Mouse (Mus musculus) monocyte, adult 5-6 weeks (primary cell): ENCODE results near the gene Gm42878. TPM values are rescaled to one million over a fixed set of nuclear protein-coding genes. Genes with fewer than 3 reads are reported as not detected.

Experiments
- ATAC-seq: fragments of 153-309, 156-312 bp; replicated peaks from 2 replicates; pipeline ENCODE4 v1.8.0; 2017; ENCODE audit warnings: mild to moderate bottlenecking; ENCODE audit not compliant: low TSS enrichment, insufficient number of reproducible peaks, severe bottlenecking, poor library complexity, low FRiP score
- total RNA-seq: library from RNA; stranded (forward); fragments of 200-1000, 200-491, 200-594 nt; gene quantifications from 3 replicates; pipeline ENCODE4 v1.2.3, GENCODE M21; 2017

The Gm42878 gene
- total RNA-seq, 1 experiment from 2014 or later, result not detected

DNA sequence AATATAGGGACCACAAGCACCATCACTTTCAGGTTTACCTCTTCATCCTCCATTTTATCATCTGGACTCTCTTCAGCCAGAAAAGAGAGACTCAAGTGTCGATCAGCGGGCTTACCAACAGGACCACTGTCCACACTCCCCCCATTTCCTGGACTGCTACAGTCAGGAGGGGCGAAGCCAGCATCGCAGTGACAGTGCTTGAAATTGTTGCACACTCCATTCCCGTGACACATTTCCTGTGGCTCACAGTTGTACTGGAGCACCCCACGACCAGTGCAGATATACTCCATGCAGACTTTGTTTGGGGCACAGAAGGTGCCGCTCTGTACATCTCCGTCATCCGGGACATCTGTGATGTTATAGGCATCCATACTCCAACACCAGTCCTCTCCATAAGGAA is 26.3 kb downstream of the Gm42878 start:
- no peak for ATAC-seq

DNA sequence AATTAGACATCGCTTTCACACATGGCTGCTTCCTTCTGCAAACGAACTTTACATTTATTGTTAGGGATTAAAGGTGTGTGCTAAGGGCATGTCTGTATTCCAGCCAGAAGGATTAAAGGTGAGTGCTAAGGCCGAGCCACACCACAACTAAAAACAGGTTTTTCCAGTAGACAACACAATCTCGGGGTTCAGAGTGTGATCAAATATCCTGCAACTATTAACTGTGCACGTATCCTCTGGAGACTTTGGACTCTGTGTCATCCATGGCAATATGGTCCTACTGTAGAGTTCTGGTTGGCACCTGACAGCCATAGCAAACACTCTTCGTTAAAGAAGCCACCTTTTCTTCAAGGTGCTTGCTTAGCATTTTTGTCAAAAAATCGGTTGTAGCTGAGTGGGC is 35.3 kb downstream of the Gm42878 start:
- no peak for ATAC-seq

DNA sequence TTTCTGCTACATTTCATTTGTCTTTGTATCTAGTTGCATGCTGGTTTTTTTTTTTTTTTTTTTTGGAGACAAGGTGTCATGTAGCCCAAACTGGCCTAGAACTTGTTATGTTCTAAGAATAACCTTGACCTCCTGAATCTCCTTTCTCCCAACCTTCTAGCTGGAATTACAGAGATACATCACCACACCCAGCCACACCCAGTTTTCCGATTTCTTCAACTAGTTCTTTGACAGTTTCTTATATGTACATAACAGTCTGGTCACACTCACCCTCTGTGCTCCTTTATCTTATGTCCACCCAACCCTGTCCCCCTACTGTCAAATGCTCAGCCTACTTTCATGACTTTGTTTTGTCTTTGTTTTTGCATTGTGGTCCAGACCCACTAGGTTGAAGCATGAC is 38.4 kb downstream of the Gm42878 start:
- no peak for ATAC-seq

DNA sequence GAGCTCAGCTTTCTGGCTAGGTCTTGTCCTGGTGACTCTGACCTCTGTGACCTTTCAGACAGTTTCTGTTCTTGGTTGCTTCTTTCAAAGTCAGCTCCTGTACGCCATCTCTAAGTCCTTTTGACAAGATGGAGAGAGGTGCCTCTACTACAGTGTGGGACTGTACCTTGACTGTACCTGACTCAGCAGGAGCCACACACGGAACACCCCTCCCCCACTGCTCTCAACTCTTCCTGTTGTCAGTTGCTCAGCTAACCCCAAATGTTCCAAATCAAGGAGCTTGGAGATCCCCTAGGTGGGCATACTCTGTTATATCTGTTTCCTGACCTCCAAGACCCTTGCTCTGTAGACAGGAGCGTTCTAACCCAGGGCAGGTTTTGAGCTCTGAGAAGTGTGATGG is 42.1 kb downstream of the Gm42878 start, which contains the start of gene Adam1b:
TSS of gene Adam1b (minus strand) at position 205 of the 400 bp plus-strand sequence.
- no peak for ATAC-seq

DNA sequence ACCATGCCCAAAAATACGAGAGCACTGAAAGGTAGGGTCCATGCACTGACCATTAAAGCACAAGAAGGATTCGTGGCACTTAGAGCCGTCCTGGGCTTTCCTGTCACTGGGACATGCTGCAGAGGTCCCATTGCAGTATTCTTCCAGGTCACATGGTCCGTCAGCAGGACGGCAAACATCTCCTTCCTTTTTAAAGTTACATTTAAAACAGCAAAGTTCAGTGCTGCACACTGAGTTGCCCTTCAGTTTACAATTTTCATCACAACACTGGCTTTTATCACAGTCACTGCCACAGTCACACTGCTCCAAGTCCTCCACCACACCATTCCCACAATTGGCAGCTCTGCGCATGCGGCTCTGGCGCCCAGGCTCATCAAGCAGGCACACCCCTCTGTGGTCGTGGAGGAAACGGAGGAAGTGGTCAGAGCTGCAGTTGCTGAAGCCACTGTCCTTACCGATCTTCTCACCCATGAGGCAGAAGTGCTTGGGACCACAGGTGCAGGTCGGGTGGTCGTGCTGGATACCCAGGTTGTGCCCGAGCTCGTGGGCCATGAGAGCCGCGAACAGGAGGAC is 43.8 kb downstream of the Gm42878 start:
- ATAC-seq, result peak; percentile 93

DNA sequence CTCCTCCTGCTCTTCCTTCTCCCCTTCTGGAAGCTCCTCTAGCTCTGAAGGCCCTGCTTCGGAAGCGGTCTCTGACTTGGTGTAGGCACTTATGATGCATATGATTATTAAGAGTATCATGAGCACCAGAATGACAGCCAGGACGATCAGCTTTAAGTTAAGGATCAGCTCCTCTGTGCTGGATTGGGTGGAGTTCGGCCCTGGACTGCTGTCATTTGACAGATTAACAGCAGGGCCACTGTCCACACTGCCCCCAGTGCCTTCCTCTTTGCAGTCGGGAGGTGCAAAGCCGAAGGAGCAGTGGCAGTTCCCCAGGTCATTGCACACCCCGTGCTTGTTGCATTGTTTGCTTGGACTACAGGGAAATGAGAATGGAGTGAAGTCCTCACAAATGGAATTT is 44.6 kb downstream of the Gm42878 start:
- 0 out of 2 replicates have a peak, but pooled peaks have one; percentile 30 for ATAC-seq

DNA sequence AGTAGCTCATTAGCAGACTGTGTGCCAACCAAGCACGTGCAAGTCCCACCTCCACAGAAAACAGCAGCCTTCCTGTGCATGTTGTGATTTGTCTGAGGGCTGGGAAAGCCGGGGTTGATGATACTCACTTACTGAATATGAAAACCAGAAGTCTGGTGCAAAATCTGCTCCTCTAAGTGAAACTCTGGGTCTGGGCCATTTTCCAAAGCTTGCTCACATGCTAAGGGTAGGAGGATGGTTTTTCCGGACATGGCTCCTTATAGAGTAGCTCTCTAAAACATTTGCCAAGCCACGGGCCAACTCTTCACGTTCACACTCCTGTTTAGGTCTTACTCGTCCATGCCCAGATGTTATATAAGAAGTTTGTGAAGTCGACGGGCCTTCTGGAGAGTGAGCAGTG is 52.0 kb downstream of the Gm42878 start:
- ATAC-seq, result no peak

DNA sequence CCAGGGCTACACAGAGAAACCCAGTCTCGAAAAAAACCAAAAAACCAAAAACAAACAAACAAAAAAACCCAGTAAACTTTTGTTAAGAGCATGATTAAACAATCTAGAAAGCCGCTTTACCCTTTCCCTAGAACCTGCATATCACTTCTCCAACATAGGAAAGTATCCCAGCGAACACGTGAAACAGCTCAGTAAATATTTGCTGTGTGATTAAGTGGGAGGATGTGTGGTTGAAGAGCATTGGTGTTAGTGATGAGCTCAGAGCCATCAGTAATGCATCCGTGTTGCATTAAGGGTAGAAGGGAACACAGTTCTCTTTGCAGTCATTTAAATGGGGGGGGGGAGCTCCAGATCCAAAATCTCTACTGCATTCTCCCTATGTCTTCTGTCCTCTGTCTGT is 60.5 kb downstream of the Gm42878 start:
- no peak for ATAC-seq

DNA sequence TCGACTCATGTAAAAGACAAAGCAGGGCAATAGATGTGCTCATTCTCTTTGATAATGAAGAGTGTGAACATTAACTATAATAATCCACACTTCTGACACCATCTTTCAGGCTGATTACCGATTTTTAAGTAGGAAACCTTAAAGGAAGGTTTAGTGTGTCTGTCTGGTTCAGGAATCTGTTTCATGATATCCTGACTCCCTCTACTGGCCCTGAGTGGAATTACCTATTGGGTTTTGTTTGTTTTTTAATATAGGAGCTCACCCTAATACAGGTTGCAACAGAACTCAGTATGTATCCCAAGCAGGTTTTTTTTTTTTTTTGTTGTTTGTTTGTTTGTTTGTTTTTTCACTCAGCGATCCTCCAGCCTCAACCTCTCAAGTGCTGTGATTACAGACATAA is 67.6 kb downstream of the Gm42878 start:
- ATAC-seq, result peak; percentile 80

DNA sequence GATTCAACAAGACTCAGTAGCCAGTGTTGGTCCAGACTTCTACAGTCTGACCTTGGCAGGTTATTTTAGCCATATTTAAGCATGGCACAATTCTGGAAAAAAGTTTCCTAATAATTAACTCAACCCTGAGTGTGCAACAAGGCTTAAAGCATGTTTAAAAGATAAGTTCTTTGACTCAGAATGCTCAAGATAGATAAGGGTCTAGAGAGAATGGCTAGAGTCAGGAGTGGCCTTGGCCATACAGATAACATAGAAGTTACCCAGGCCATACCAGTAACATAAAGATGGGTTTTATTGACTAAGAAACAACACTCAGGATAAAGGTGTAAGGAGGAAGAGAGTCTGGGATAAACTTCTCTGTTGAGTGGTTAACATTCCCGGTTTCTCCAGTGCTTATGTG is 69.2 kb downstream of the Gm42878 start:
- ATAC-seq, result no peak

DNA sequence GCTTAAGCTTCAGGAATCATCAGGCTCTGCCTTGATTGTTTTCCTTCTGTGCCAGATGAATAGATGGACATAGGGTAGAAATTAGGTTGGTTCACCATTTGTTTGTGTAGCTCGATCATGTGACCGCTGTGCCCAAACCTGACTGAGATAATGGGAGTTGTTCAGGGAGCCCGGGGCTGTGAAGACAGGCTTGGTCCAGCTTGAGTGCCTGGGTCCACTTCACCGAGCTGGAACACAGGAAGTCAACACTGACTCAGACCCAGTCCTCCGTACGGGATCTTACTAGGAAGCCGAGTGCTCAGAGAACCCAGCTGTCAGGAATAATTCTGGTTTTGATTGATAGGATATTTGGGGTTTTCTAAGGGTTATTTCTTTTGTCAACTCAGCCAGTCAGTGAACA is 70.7 kb downstream of the Gm42878 start:
- ATAC-seq, result no peak

DNA sequence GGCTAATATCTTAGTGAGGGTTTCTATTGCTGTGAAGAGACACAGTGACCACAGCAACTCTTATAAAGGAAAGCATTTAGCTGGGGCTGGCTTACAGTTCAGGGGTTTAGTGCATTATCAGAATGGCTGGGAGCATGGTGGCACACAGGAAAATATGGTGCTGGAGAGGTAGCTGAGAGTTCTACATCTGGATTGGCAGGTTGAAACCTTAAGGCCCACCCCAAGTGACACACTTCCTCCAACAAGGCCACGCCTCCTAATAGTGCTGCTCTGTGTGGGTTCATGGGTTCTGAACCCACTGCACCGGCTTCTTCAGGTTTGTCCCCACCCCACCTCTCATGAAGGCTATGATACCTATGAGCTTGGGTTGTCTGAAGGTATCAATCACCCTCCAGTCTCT is 72.9 kb downstream of the Gm42878 start:
- no peak for ATAC-seq

DNA sequence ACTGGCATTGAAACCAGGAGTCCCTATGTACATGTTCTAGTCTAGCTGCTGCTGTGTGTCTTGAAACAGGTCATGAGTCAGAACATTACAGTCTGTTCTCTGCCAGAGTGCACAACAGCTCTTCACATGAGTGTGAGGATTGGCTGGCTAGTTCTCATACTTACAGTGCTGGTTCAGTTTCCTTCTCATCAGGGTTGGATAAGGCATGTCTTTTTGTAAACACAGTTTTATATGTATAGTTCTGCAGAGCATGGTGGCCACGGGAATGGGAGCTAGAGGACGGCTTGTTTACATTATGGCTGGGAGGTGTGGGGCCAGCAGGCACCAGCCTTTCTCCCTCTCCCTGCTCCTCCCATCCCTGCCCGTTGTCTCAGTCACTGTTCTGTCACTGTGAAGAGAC is 75.7 kb downstream of the Gm42878 start:
- ATAC-seq, result no peak

Other genes with a start within 250 kb of the Gm42878 start
- 146 to 183 TPM (median 155 TPM) in 3 replicates for gene Trafd1, start 159.8 kb downstream of the Gm42878 start, total RNA-seq
- 11.7 to 38.6 TPM (median 24.4 TPM) in 3 replicates for gene Naa25, start 147.5 kb downstream of the Gm42878 start, total RNA-seq
- 0.53 TPM in 1 of 3 replicates, not detected in the others for gene Tmem116, start 93.6 kb downstream of the Gm42878 start, total RNA-seq
- gene Erp29, start 93.0 kb downstream of the Gm42878 start, total RNA-seq, result 290 to 464 TPM (median 461 TPM) in 3 replicates
- 0.57 TPM in 1 of 3 replicates, not detected in the others for gene Adam1b, start 42.0 kb downstream of the Gm42878 start, total RNA-seq
- gene Adam1a, start within 50 bp of the Gm42878 start, total RNA-seq, result 4.0 to 6.5 TPM (median 4.4 TPM) in 3 replicates
- gene Mapkapk5, start 423 bp upstream of the Gm42878 start, total RNA-seq, result 129 to 201 TPM (median 159 TPM) in 3 replicates
- 233 to 306 TPM (median 259 TPM) in 3 replicates for gene Aldh2, start 48.3 kb upstream of the Gm42878 start, total RNA-seq
- 0.10 to 6.7 TPM (median 0.96 TPM) in 3 replicates for gene Acad12, start 73.5 kb upstream of the Gm42878 start, total RNA-seq
- gene Acad10, start 115.0 kb upstream of the Gm42878 start, total RNA-seq, result 1.7 to 3.4 TPM (median 2.6 TPM) in 3 replicates
- gene Brap, start 115.1 kb upstream of the Gm42878 start, total RNA-seq, result 109 to 124 TPM (median 113 TPM) in 3 replicates
- 24.4 to 49.0 TPM (median 40.7 TPM) in 3 replicates for gene Atxn2, start 165.9 kb upstream of the Gm42878 start, total RNA-seq